Mouse (Mus musculus): ENCODE results near the gene Pax3.

DNA sequence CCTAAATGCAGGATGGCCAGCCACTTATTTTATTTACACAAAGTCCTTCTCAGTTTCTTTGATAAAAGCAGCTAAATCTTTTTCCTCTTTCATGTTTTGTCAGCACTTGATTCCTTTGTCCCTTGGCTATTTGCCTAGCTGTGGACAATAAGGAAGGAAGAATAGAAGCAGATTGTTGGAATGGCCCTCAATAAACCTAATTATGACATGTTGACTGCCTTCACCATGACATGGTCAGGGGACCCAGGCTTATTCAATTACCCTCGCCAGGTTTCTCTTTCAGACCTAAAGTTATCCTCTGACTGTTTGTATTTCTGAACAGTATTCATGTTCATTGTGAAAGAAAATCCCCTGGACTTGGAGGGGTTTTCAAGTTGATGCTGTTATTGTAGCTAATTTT is 25.3 kb downstream of the Pax3 start:
- TF ChIP-seq CTCF (IDR thresholded peaks at IDR 0.05; ENCODE audit: low read depth, low read length) (no peak), POLR2A (IDR thresholded peaks at IDR 0.05; ENCODE audit: insufficient read depth, low read length) (no peak), EP300 (IDR thresholded peaks at IDR 0.05; ENCODE audit: insufficient read depth, low read depth, low read length) (no peak)

Data from ES-Bruce4 (cell line).